Mouse (Mus musculus) limb, embryonic 12.5 days (tissue): ENCODE measurements at regions not wholly inside any gene's neighbourhood (a gene's known extent, or its start where the extent isn't known, plus 50 kb on each side); places are given as distances from the start of the nearest gene placed in this dataset.

Experiments
- ATAC-seq: fragments of 200-750 bp; cut with Nextera tagmentation; 2 replicates; pipeline ENCODE4 v1.8.0; 2017; ENCODE audit warnings: low read depth, moderate TSS enrichment; ENCODE audit not compliant: insufficient number of reproducible peaks, insufficient read depth, low FRiP score, low TSS enrichment
- H3K27ac ChIP-seq: fragments of 300-500 bp; sonication (generic); 2 replicates; pipeline ENCODE4 v1.5.1; 2016; ENCODE audit warnings: mild to moderate bottlenecking, moderate library complexity
- H3K27me3 ChIP-seq: fragments of 300-500 bp; sonication (generic); 2 replicates; pipeline ENCODE4 v1.6.1; 2016; ENCODE audit warnings: mild to moderate bottlenecking, moderate library complexity
- H3K36me3 ChIP-seq: fragments of 300-500 bp; sonication (generic); 2 replicates; pipeline ENCODE4 v1.6.1; 2016; ENCODE audit warnings: mild to moderate bottlenecking, moderate library complexity
- H3K4me1 ChIP-seq: fragments of 300-500 bp; sonication (generic); replicated peaks from 2 replicates; pipeline ENCODE4 v1.6.1; 2016
- H3K4me2 ChIP-seq: fragments of 300-500 bp; sonication (generic); 2 replicates; pipeline ENCODE4 v1.6.1; 2016; ENCODE audit warnings: mild to moderate bottlenecking, moderate library complexity
- H3K4me3 ChIP-seq: fragments of 300-500 bp; sonication (generic); replicated peaks from 2 replicates; pipeline ENCODE4 v1.5.1; 2016; ENCODE audit warnings: mild to moderate bottlenecking
- H3K9ac ChIP-seq: fragments of 300-500 bp; sonication (generic); replicated peaks from 2 replicates; pipeline ENCODE4 v1.6.1; 2016; ENCODE audit warnings: mild to moderate bottlenecking, moderate library complexity
- H3K9me3 ChIP-seq: fragments of 300-500 bp; sonication (generic); 2 replicates; pipeline ENCODE4 v1.6.1; 2016; ENCODE audit warnings: mild to moderate bottlenecking, moderate library complexity
- WGBS: fragments of 180-500 bp; shearing (Covaris S2); methylation state at CpG from one replicate; pipeline ENCODE4 v1.1.7; 2016; 5-methylcytosine and 5-hydroxymethylcytosine counted together

- Histone ChIP-seq H3K4me1 (peaks cover 10% of the 10 kb centered on the region), H3K9ac (no peak overlapping the region), H3K27me3 (no peaks in the 10 kb centered on the region), H3K4me2 (no peak overlapping the region), H3K9me3 (no peaks in the 10 kb centered on the region), H3K27ac (no peak overlapping the region), H3K36me3 (no peaks in the 10 kb centered on the region), H3K4me3 (no peak overlapping the region)
- 77% methylated on average over 8 of the region's 8 CpGs for WGBS
- ATAC-seq = no peak
Measured at GRCm38 (mm10) chr16:30669883-30670282, 70.4 kb downstream of the Fam43a start.

GRCm38 (mm10) chr16:30671584-30671983 lies 72.1 kb downstream of the Fam43a start:
- Histone ChIP-seq H3K27me3 (no peaks in the 10 kb centered on the region), H3K4me3 (no peak overlapping the region), H3K27ac (no peak overlapping the region), H3K36me3 (no peaks in the 10 kb centered on the region), H3K9ac (no peak overlapping the region), H3K4me1 (no peaks in the 10 kb centered on the region), H3K4me2 (no peak overlapping the region), H3K9me3 (no peaks in the 10 kb centered on the region)
- 80% methylated on average over 10 of the region's 10 CpGs for WGBS
- ATAC-seq = no peak

DNA sequence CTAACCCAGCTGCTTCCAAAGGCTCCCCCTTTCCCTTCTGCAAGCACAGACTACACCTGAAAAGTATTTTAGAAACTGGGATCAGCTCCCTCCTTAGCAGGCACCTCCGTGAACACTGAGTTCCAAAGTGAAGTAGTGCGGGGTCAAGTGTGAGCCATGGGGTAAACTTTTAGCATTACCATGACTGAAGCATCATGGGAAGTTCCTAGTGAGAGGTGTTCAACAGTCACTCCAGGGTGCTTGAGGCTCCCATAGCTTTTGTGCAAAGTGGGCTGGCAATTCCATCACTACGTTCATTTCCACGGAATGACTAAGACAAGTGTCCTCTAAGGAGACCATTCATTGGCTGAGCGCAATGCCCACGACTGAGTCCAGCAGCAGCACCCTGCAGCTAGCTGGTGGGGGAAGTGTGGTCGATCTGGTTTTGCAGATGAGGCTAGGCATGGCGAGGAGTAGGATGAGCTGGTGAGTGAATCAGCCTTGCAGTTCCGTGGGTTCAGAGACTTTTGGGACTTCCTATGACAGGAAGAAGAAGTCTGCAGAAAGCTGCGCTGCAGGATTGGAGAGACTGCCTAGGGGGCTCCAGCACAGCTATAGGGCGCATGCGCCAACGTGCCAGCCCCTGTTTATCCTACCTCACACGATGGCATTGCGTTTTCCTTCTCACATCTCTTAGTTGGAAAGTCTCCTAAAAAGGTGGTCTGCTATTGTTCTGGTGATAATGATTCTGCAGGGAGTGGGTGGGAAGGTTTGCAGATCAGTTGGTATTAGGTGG lies 73.4 kb downstream of the Fam43a start:
- 70% methylated on average over 15 of the region's 15 CpGs for WGBS
- no peak overlapping the region for H3K27ac ChIP-seq

GRCm38 (mm10) chr16:30673662-30674061 lies 74.1 kb downstream of the Fam43a start:
- H3K27ac ChIP-seq = no peak overlapping the region
- no peak for ATAC-seq
- no peaks in the 10 kb centered on the region for H3K4me1 ChIP-seq
- WGBS = 88% methylated on average over 15 of the region's 15 CpGs
- no peaks in the 10 kb centered on the region for H3K36me3 ChIP-seq
- no peak overlapping the region for H3K9ac ChIP-seq
- no peak overlapping the region for H3K4me2 ChIP-seq
- H3K27me3 ChIP-seq = no peaks in the 10 kb centered on the region
- H3K4me3 ChIP-seq = no peak overlapping the region
- no peaks in the 10 kb centered on the region for H3K9me3 ChIP-seq

More for the DNA sequence above, 73.4 kb downstream of the Fam43a start:
- Histone ChIP-seq H3K4me3 (no peak overlapping the region), H3K27me3 (no peaks in the 10 kb centered on the region), H3K4me1 (no peaks in the 10 kb centered on the region), H3K4me2 (no peak overlapping the region), H3K9ac (no peak overlapping the region), H3K9me3 (no peaks in the 10 kb centered on the region), H3K36me3 (no peaks in the 10 kb centered on the region)
- no peak for ATAC-seq

- no peak overlapping the region for H3K4me3 ChIP-seq
- no peak for ATAC-seq
- H3K4me1 ChIP-seq = no peaks in the 10 kb centered on the region
- no peaks in the 10 kb centered on the region for H3K36me3 ChIP-seq
- no peaks in the 10 kb centered on the region for H3K9me3 ChIP-seq
- 51% methylated on average over 4 of the region's 4 CpGs for WGBS
- H3K4me2 ChIP-seq = no peak overlapping the region
- no peak overlapping the region for H3K9ac ChIP-seq
- no peaks in the 10 kb centered on the region for H3K27me3 ChIP-seq
- H3K27ac ChIP-seq = no peak overlapping the region
Measured at GRCm38 (mm10) chr16:30675829-30676228, 76.3 kb downstream of the Fam43a start.

DNA sequence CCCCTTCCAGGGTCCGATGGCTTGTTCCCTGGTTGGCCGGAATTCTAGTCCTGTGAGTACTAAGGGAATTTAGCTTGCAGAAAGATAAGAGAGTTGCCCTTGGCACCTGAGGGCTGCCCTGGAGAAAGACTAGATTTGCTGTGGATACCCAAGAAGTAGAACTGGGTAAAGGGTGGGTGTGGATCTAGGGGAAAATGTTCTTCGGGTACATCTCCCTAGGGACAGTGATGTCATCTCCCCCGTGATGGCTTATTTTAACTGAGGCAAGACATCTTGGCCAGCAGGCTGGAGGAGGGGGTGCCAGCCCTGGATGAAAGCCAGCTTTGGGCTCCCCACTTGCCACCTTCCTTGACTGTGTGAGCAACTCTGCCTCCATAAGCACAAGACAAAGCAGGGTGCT lies 77.5 kb downstream of the Fam43a start:
- WGBS = 85% methylated on average over 4 of the region's 4 CpGs
- Histone ChIP-seq H3K9me3 (no peaks in the 10 kb centered on the region), H3K4me1 (no peaks in the 10 kb centered on the region), H3K9ac (no peak overlapping the region), H3K27me3 (no peaks in the 10 kb centered on the region), H3K27ac (no peak overlapping the region), H3K4me2 (no peak overlapping the region), H3K36me3 (no peaks in the 10 kb centered on the region), H3K4me3 (no peak overlapping the region)
- no peak for ATAC-seq

DNA sequence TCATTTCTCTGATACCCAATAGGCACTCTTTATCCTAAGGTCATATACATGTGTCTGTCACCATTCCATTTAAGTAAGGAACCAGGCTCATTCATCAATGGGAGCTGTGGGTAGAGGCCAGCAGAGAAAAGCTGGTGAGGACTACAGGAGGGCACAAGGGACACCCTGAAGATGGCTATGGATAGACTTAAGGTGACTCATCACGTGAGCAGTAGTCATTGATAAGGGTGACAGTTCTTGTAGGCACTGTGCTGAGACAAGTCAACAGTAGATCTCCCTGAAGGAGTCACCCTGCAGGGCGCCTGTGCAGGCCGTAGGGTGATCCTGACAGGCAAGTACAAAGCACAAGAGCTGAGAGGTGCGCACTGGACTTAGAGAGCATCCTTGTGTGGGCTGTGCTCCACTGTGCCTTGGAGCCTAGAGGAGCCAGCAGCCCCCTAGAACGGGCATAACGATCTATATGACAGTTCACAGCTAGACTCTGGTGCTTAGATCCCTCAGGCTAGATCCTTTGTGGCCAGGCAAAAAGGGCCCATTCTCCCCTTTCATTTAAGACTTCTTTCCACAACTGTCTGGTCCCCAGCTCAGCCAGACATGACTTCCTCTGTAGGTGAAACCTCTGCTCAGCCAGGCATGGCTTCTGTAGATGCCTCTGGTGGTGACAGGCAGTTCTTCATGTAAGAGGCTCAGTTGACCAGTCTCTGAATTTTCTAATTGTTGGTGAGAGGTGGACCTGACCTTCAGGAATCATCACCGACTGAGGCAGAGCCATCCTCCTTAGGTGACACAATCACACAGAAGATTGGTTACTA lies 78.6 kb downstream of the Fam43a start:
- H3K9me3 ChIP-seq = no peaks in the 10 kb centered on the region
- no peak overlapping the region for H3K4me3 ChIP-seq
- H3K9ac ChIP-seq = no peak overlapping the region
- H3K27me3 ChIP-seq = no peaks in the 10 kb centered on the region
- no peak for ATAC-seq
- H3K27ac ChIP-seq = no peak overlapping the region
- no peaks in the 10 kb centered on the region for H3K4me1 ChIP-seq
- no peaks in the 10 kb centered on the region for H3K36me3 ChIP-seq
- 84% methylated on average over 7 of the region's 7 CpGs for WGBS
- no peak overlapping the region for H3K4me2 ChIP-seq

DNA sequence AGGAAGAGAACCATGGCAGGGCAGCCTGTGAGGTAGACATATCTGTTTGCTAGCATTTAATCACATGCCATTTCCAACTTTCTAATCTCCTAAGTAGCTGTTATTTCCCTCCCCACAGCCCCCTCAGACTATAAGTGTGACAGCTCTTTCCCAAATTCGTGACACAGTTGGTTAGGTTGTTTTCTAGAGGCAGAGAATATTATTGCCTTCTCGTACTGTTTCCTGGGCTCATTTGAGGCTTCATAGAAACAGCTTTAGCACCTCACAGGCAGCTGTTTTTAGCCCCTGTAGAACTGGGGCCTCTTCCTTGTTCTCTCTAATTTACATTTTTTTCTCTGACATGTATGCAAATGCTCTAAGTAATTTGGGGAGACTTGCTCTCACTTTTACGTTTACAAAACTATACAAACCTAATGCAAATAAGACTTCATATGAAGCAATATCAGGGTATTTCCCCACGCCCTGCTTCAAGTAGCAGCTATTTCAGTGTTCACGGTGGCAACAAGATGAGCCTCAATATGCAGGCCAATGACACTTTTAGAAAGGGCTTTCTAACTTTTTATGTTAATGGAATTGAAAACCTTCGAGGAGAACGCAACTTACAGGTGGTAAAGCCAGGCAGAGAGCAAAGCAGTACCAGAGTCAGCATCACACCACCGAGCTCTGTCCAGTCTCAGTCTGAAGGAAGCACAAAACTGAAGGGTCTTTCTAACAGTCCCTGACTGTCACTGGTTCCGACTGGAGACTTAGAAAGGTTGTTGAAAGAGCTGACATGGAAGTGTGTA lies 79.4 kb downstream of the Fam43a start:
- Histone ChIP-seq H3K9ac (no peak overlapping the region), H3K27ac (no peak overlapping the region), H3K9me3 (no peaks in the 10 kb centered on the region), H3K4me3 (no peak overlapping the region), H3K4me2 (no peak overlapping the region), H3K36me3 (no peaks in the 10 kb centered on the region), H3K27me3 (no peaks in the 10 kb centered on the region), H3K4me1 (no peaks in the 10 kb centered on the region)
- WGBS = 80% methylated on average over 9 of the region's 9 CpGs
- ATAC-seq = no peak

- WGBS = 85% methylated on average over 3 of the region's 3 CpGs
- no peak for ATAC-seq
Measured at GRCm38 (mm10) chr16:30679493-30679811, 79.9 kb downstream of the Fam43a start.

GRCm38 (mm10) chr16:30681421-30681820 lies 81.9 kb downstream of the Fam43a start:
- no peak overlapping the region for H3K4me2 ChIP-seq
- 80% methylated on average over 4 of the region's 4 CpGs for WGBS

More at GRCm38 (mm10) chr16:30679493-30679811, 79.9 kb downstream of the Fam43a start:
- Histone ChIP-seq H3K36me3 (no peaks in the 10 kb centered on the region), H3K4me3 (no peak overlapping the region), H3K4me1 (no peaks in the 10 kb centered on the region), H3K4me2 (no peak overlapping the region), H3K9ac (no peak overlapping the region), H3K27ac (no peak overlapping the region), H3K27me3 (no peaks in the 10 kb centered on the region), H3K9me3 (peaks cover 4% of the 10 kb centered on the region; the same call in 1 of the 2 replicates)

DNA sequence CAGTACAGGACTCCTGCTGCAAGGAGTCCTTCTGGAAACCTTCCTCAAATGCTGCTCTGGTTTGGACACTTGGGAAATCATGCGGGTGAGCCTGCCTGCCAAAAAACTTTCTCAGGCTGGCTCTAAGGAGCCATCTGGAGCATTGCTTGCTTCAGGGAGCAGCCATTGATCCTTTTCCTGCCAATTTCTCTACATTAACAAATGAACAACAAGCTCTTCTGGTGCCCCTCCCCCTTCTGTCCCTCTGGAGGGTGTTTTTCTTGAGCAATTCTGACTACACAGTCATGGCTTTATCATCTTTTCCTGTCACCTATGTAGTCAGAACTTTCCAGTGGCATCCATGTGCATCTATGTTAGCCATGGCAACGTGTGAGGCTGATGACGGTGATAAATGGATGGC lies 84.5 kb downstream of the Fam43a start:
- no peaks in the 10 kb centered on the region for H3K36me3 ChIP-seq
- 94% methylated on average over 3 of the region's 3 CpGs for WGBS
- no peak overlapping the region for H3K27ac ChIP-seq
- H3K4me2 ChIP-seq = no peak overlapping the region
- H3K9me3 ChIP-seq = peaks cover 4% of the 10 kb centered on the region; the same call in 1 of the 2 replicates
- no peaks in the 10 kb centered on the region for H3K4me1 ChIP-seq
- no peaks in the 10 kb centered on the region for H3K27me3 ChIP-seq
- H3K9ac ChIP-seq = no peak overlapping the region
- H3K4me3 ChIP-seq = no peak overlapping the region
- no peak for ATAC-seq

More at GRCm38 (mm10) chr16:30681421-30681820, 81.9 kb downstream of the Fam43a start:
- no peak overlapping the region for H3K4me3 ChIP-seq
- H3K27me3 ChIP-seq = no peaks in the 10 kb centered on the region
- H3K4me1 ChIP-seq = no peaks in the 10 kb centered on the region
- H3K36me3 ChIP-seq = no peaks in the 10 kb centered on the region
- ATAC-seq = no peak
- no peak overlapping the region for H3K27ac ChIP-seq
- H3K9me3 ChIP-seq = peaks cover 4% of the 10 kb centered on the region; the same call in 1 of the 2 replicates
- H3K9ac ChIP-seq = no peak overlapping the region
